14 mouse cellular contexts compared by ENCODE assay signal in the genomic region with DNA sequence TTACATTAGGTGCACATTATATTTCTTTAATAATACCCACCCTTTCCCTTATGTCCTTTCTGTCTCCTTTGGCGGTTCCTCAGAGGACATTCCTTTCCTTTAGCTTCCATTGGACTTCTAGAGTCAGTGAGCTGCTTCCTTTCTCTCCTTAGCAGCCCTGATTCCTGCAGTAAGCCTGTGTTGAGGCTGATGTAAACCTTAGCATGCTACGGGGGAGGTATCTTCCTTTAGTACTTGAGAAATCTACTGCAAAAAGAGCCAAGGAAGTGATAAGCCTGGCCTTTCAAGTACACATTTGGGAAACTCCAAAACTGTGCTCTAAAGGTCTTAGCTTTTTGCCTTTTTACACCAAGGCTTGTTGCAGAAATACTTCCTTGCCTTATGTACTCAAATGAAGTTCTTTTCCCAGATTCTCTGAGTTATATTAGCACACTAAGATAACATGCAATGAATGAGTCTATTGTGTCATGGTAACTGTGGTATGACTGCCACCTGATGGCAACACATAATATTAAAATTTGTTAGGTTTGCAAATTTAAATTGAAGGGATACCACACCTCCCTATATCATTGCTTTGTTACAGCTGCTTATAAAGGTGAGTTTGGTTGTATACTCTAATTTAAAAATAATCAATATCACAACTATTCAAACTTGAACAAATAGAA. TPM values are rescaled to one million over a fixed set of nuclear protein-coding genes. Genes with fewer than 3 reads are reported as not detected.
A peak's percentile ranks its signal among the peaks of the same experiment; 100 is the strongest.
DNase-seq lines count a peak whose midpoint lies in the region; ATAC-seq and TF ChIP-seq lines count a peak whose summit lies in the region.
"Had no signal": no experiment of that assay in that cellular context is flagged by ENCODE, and none has a peak within 500 bp of the region (broad histone marks: within the 10 kb centered on the region; RNA-seq: fewer than 3 reads in every experiment).

No protein-coding gene starts in this region.

- H3K36me3 ChIP-seq in intestine, postnatal 0 days (ENCODE audit: control insufficient read depth, insufficient read depth), result peaks cover 19% of the 10 kb centered on the region

- 0 out of 2 replicates have a peak, but pooled peaks have one; percentile 33 for ATAC-seq in intestine, postnatal 0 days

- H3K4me1 ChIP-seq in intestine, postnatal 0 days (replicated peaks; ENCODE audit: control insufficient read depth, insufficient read depth, low read length), result no peaks in the 10 kb centered on the region
- H3K4me1 ChIP-seq: limb, embryonic 12.5 days had no signal

- intact Hi-C loops in left cerebral cortex, postnatal 10 days (cut with DNase I), result loop anchor here (10.0 kb wide), 1 partner anchor 269 kb away; a partner anchor contains a TSS

- 72% methylated on average over 2 of the region's 2 CpGs for WGBS in intestine, postnatal 0 days

- H3K4me2 ChIP-seq in intestine, postnatal 0 days (replicated peaks; ENCODE audit: low read depth), result no peak overlapping the region
- H3K4me2 ChIP-seq: limb, embryonic 12.5 days had no signal

- H3K9ac ChIP-seq in intestine, postnatal 0 days (ENCODE audit: low read depth, low read length), result no peak overlapping the region
- H3K9ac ChIP-seq: limb, embryonic 12.5 days had no signal

- TF ChIP-seq CTCF in intestine, postnatal 0 days (IDR thresholded peaks at IDR 0.05; ENCODE audit: low read depth), result peak; percentile 65

- DNase-seq in cerebellum, adult 9-10 months, result peak; percentile 21
- no peak for DNase-seq in cerebellum, adult 8-10 months
- DNase-seq in left cerebral cortex, adult 11 months (ENCODE audit: low spot score), result peak; percentile 15
- no peak for DNase-seq in left cerebral cortex, postnatal 10 days (ENCODE audit: extremely low spot score in 1 of 2, low spot score in 2 of 2)
- peak; percentile 15 for DNase-seq in MEL-GATA-1-ER (ENCODE audit: extremely low read depth, low read depth)
- DNase-seq in kidney, postnatal 10 days, result no peak
- no peak for DNase-seq in right cerebral cortex, postnatal 14 days
- DNase-seq: adrenal gland, postnatal 25 days; heart, adult 18-20 months; kidney, adult 9 months; spleen, adult 18-20 months had no signal

- H3K9me3 ChIP-seq in intestine, postnatal 0 days (ENCODE audit: control insufficient read depth), result no peaks in the 10 kb centered on the region
- H3K9me3 ChIP-seq: limb, embryonic 12.5 days had no signal

- no peaks in the 10 kb centered on the region for H3K27me3 ChIP-seq in intestine, postnatal 0 days (replicated peaks; ENCODE audit: control insufficient read depth, insufficient read depth, low read length)
- H3K27me3 ChIP-seq: limb, embryonic 12.5 days had no signal

- H3K27ac ChIP-seq in intestine, postnatal 0 days (ENCODE audit: low read depth, low read length), result no peak overlapping the region; the same call in 1 of the 2 replicates
- H3K27ac ChIP-seq: limb, embryonic 12.5 days had no signal

- no peak overlapping the region for H3K4me3 ChIP-seq in intestine, postnatal 0 days (ENCODE audit: low read depth, low read length)
- H3K4me3 ChIP-seq: limb, embryonic 12.5 days; myocyte had no signal

RNA-seq across cellular contexts. Expression of a gene that starts 28.4 kb away (rescaled TPM):
- 10 to 100 TPM; 47.7 to 51.4 TPM for total RNA-seq in left cerebral cortex, postnatal 10 days (2021)
- polyA plus RNA-seq in intestine, postnatal 0 days (2015; fragmentation: Nextera tagmentation; extraction: Ambion mirVana), result 72.6 and 76.2 TPM in 2 replicates

Comparison
In these comparisons a context has a peak if more than half of its experiments do, and no peak if none do; other contexts are left out.
1. DNase-seq: peak in cerebellum, adult 9-10 months (single experiment), left cerebral cortex, adult 11 months (single experiment) and MEL-GATA-1-ER (single experiment); none in cerebellum, adult 8-10 months (single experiment), left cerebral cortex, postnatal 10 days (0 of 2), kidney, postnatal 10 days (single experiment) and right cerebral cortex, postnatal 14 days (single experiment).